Mouse (Mus musculus) adrenal gland, postnatal 10 days (tissue): Measurements from ENCODE around the gene Irf7. TPM values are rescaled to one million over a fixed set of nuclear protein-coding genes. Genes with fewer than 3 reads are reported as not detected.
A peak's percentile ranks its signal among the peaks of the same experiment; 100 is the strongest.

Experiments used
- DNase-seq: peaks from one replicate; pipeline ENCODE4 v3.0.0; 2021; ENCODE audit warnings: mixed read lengths
- long read RNA-seq, 2 experiments: library from polyadenylated mRNA; stranded (forward); transcript quantifications; one replicate each; pipeline ENCODE4 v2.0.0; 2021
- total RNA-seq, 2 experiments: library from RNA; stranded (reverse); gene quantifications; 2 replicates each; pipeline ENCODE4 v1.2.3; 2021

Gene Irf7
- total RNA-seq: 1 to 10 TPM; 3.7 to 4.8 TPM
- long read RNA-seq, experiment 1, partial matches to known transcripts: 2 of 8 reads
- long read RNA-seq, experiment 1, other reads (novel, unspliced or antisense): 2 of 8 reads
- long read RNA-seq, experiment 2, transcript Irf7-201 (10 exons, 1,916 nt): major isoform, 6 of 6 reads
- long read RNA-seq, experiment 2, partial matches to known transcripts: 0 of 6 reads
- long read RNA-seq, experiment 2, other reads (novel, unspliced or antisense): 0 of 6 reads

DNA sequence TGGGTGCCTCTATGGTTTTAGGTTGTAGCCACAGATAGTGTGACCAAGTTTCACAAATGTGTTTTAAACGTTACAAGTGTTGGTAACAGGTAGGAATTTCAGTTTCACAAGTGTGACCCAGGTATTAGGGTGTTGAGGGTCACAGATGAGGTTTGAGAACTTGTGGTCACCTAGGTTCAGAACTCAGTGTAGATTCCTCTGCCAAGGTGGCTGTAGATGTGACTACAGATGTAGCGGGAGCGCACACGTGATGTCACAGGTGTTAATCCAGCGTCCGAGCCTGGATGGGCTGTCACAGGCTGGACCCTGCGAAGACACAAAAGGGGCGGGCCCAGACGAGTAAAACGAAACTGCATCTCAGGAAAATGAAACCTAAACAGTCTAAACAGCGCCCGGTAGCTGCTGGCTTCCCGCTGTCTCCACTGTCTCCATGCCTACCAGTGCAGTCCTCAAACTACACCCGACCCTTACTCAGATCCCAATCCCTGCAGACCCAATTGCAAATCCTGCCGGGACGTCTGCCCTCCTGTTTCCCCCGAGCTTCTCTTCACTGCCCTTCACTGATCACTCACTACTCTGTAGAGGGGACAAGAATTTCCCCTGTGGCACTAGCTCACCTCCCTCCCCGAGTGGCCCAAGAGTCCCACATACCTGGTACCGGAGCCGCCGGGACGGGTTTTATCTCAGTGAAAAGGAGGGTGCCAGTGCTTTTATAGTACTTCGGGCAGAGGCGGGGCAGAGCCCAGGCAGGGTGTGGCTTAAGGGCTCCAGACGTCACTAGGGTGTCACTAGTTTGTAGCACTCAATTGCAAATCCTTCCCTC lies at the start of gene Irf7:
Irf7 (minus strand) TSS at position 743 of the 823 bp plus-strand sequence.
- DNase-seq: peak; percentile 78

DNA sequence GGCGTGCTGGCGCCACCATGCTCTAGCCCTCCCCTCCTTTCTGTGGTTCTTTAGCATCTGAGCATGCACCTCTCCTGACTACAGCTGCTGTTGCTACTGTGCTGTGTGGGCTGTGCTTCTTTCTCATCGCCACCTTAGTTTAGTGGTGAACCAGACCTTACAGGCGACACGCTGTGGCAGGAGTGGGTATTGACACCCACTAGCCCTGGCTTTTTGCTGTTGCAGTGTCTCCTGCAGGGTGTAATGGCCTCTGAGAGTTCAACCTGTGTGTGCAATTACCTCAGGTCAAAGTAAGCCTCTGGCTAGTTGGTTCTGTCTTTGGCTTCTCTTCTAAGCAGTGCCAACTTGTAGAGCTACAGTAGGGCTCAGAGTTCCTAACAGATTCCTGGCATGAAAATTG lies 49.7 kb upstream of the Irf7 start:
- peak; percentile 56 for DNase-seq

DNA sequence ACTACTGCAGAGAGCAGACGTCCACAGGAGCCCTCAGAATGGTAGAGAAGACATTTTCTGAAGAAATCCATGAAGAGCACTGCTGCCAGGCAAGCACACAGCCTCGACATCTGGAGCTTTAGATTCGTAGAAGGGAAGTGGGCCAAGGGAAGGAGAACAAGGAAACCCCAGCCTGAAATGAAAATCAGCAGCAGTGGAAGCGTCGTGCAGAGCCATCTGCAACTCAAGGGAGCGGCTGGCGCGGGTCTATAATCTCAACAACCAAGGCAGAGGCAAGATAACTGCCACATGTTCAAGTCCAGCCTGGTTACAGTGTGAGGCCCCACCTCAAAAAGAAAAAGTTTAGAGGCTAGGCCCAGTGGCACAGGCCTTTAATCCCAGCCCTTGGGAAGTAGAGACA lies 48.8 kb upstream of the Irf7 start:
- no peak for DNase-seq

DNA sequence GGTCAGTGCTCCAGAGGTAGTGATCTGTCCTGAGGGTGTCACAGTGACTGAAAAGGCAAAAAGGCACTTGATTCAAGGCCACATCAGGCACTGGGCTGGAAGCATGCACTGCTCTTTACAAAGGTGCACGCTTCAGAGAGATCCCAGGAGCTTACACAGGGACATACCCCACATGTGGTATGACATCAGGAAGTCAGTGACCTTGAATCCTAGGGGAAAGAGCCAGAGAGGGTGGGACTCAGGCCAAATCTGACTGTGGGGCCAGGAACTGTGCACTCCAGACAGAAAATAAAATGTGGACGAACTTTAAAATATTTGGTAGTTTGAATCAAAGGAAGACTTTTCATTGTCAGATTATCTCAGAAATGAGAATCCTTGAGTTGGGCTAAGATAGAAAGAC lies 48.1 kb upstream of the Irf7 start:
- DNase-seq: peak; percentile 55

DNA sequence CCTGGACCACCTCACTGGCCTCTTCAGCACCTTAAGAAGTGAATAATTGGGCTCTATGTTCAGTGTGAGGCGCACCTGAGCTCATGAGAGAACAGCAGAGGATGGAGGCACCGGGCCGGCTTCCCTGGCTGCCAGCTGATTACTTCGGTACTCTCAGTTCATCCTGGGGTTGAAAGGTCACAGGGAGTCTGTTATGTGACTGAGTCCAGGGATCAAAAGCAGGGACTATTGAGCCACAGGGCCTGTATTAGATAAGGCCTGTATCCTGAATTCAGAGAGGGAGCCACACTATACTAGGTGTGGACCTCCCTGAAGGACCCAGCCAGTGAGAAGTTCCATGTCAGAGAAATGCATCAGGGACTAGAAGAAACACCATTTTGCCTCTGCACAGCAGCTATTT lies 38.3 kb upstream of the Irf7 start:
- no peak for DNase-seq

DNA sequence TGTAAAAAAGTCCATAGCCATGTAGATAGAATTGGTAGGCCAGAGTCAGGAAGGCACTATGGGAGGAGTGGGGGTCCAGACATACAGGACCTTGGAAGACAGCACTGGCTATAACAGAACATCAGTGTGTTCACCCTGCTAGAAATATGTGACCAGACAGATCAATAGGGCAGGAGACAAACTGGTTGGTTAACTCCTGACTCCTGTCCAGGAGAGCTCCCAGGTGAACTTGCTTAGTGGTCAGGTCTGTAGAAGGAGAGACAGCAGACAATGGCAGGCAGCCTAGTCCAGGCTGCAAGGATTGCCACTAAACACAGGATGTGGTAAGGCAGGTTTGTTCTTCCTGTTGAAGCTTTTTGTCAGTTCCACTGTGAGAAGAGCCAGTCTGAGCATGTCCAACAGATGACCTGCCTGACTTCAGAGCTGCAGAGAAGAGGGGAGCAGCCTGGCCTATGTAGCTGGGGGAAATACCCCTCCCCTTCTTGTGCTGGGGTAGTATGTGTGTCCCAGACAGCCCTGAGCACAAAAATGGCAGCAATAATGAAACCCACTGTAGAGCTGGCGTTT lies 36.5 kb upstream of the Irf7 start:
- DNase-seq: no peak

DNA sequence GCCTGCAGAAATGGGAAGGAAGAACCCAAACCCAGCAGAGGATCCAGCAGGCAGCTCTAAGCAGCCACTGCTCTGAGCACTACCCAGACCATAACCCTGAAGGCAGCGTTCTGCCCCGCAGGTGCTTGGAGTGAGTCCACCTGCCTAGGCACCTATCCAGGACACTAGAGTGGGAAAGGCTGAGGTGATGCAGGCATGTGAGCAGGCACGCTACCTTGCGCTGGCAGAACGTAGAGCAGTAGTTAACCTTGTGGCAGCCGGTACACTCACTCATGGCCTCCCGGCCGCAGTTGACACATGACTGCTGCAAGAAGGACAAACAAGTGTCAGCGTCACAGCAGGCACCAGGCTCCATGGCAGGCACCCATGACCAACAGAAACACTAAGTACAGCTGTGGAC lies 35.1 kb upstream of the Irf7 start:
- peak; percentile 45 for DNase-seq

DNA sequence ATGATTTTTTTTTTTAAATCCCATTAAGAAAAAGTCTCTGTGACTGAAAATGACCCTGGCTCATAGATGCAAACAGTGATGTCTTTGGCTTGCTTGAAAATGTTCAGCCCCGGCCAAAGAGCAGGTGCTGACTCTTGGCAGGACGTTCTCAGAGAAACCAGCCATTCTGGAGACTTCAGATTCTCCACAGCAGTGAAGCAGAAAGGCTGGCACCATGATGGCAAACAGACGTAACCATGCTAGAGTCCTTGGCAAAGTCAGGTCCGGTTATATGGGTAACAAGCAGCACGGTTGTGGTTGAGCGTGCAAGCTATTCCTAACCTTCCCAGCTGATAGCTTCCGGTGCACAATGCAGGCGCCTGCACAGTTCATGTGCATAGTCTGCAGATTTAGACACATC lies 32.9 kb upstream of the Irf7 start:
- no peak for DNase-seq

DNA sequence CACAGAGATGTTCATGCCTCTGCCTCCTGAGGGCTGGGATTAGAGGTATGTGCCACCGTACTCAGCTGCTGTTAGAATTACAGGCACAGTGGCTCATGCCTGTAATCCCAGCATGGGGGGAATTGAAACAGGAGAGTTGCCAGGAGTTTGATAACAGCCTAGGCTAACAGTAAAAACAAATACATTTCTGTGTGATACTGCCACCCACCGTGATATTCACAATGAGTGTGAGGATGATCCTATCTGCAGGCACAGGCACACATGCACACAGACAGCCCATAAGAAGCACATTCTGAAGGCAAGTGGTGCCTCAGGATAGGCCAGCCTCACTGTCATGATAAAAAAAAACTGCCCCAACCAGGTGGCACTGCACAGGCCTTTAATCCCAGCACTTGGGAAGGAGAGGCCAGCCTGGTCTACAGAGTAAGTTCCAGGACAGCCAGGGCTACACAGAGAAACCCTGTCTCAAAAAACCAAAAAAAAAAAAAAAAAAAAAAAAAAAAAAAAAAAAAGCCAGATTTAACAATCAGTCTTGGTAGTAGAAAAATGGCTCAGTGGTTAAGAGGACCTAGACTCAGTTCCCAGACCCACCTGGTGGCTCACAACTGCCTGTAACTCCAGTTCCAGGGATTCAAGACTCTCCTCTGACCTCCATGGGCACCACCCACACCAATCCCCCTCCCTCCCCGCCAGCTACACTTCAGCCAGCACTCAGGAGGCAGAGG lies 31.8 kb upstream of the Irf7 start:
- DNase-seq: no peak

DNA sequence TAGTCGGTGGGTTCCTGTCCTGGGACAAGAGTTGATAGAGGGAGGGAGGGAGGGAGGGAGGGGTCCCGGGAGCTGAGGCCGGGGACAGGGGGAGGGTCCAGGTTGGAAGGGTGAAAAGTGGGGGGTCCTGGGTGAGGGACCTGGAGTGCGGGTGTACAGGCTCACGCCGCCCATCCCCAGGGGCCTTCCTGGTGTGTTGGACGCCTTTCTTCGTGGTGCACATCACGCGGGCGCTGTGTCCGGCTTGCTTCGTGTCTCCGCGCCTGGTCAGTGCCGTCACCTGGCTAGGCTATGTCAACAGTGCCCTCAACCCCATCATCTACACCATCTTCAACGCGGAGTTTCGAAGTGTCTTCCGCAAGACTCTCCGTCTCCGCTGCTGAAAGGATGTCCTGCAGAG lies 28.2 kb upstream of the Irf7 start:
- DNase-seq: no peak

DNA sequence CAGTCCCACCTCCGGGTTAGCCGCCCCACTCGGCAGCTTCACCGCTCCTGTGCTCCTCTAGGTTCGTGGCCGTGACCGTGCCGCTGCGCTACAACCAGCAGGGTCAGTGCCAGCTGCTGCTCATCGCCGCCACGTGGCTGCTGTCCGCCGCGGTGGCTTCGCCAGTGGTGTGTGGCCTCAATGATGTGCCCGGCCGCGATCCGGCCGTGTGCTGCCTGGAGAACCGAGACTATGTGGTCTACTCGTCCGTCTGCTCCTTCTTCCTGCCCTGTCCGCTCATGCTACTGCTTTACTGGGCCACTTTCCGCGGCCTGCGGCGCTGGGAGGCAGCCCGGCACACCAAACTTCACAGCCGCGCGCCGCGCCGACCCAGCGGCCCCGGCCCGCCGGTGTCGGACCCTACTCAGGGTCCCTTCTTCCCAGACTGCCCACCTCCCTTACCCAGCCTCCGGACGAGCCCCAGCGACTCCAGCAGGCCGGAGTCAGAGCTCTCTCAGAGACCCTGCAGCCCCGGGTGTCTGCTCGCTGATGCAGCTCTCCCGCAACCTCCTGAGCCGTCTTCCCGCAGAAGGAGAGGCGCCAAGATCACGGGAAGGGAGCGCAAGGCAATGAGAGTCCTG lies 27.7 kb upstream of the Irf7 start:
- DNase-seq: peak; percentile 61

DNA sequence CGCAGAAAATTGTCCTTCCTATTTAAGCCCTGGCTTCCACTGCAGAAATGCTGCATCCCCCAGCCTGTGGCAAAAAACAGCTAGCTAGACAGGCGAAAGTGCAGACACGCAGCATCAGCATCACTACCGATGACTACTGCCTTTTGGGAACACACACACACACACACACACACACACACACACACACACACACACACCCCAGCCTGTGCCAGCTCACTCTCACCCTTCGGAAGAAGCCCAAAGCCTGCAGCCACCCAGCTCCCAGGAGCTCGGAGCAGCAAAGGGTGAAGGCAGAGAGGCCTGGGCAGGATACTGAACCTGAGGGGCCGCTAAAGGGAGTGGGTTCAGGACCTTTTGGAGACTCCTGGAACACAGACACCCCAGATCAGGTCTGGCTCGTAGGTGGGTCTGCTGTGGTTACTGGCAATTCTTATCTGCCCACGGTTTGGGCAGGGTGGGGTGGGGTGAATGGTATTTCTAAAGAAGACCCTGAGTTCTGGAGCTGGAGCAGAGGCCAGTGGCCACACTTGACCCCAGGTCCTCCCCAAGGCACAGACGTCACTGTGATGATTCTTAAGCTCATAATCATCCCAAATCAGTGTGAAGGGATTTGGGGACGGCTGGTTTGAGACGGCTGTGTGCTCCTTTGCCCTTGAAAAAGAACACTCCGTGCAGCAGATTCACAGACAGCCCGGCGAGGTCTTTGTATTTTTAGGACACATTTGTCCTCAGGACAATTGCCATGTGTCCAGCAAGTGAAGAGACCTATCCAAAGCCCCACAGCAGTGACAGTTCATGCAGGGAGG lies 26.5 kb upstream of the Irf7 start:
- DNase-seq: no peak

DNA sequence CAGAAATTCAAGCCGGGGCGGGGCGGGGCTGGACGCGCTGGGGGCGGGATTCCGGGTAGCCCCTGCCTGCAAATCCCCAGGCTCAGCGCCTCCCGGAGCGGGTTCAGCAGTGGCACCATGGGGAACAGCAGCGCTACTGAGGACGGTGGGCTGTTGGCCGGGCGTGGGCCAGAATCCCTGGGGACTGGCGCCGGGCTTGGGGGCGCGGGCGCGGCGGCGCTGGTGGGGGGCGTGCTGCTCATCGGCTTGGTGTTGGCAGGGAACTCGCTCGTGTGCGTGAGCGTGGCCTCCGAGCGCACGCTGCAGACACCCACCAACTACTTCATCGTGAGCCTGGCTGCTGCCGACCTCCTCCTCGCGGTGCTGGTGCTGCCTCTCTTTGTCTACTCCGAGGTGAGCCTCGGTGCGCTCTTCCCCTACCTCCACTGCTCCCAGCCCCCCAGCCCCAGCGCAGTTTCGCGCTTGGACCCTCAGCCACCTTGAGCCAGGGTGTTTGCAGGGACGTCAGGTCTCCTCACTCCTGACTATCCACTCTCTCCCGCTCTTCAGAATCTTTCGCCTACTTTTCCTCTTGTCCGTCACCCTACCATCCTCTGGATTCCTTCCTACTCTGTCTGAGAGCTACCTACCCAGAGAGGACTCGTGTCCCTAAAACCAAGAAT lies 25.8 kb upstream of the Irf7 start, which contains the start of gene Drd4:
Drd4 (plus strand) TSS at position 86 of the 662 bp plus-strand sequence.
- DNase-seq: peak; percentile 44

DNA sequence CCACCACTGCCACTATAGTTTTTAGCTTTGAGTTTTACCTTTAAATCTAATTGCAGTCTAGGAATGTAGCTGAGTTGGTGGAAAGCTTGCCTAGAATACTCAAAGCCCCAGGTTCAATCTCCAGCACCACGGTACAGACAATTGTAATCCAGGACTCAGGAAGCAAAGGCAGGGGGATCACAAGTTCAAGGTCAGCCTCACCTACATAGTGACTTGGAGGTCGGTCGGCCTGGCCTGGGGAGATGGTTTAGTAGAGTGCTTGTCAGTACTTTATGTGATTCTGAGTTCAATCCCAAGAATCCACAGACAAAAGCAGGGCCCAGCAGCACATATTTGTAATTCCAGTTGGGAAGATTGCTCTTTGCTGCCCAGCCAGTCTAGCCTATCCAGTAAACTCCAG lies 21.8 kb upstream of the Irf7 start:
- no peak for DNase-seq

DNA sequence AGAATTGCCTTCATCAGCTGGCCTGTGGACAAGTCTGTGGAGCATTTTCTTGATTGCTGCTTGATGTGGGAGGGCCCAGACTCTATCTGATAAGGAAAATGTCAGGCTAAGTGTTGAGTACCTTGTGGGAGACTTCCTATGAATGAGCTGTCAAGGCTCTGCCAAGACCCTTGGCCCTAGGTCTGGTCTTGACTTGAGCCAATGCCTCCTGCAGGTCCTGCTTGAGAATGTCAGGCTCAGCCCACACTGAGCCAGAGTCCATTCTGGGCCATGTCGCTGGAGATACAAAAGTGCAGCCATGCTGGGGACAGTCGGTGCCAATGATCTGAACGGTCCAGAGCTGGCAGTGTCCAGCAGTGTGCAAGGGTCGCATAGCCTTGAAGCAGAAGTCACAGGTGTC lies 16.5 kb upstream of the Irf7 start:
- no peak for DNase-seq

DNA sequence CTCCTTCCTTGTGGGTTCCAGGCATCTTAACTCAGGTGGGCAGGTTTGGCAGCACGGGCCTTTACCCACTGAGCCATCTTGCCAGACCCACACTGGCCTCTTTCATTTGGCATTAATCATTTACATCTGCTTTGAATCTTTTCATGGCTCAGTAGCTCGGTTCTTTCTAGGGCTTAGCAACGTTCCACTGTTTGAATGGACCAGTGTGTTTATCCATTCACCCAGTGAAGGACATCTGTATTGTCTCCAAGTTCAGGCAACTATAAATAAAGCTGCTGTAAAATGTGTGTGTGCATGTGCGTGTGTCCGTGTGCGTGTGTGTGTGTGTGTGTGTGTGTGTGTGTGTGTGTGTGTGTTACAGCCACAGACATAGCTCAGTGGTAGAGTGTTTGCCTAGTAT lies 15.2 kb upstream of the Irf7 start:
- no peak for DNase-seq

DNA sequence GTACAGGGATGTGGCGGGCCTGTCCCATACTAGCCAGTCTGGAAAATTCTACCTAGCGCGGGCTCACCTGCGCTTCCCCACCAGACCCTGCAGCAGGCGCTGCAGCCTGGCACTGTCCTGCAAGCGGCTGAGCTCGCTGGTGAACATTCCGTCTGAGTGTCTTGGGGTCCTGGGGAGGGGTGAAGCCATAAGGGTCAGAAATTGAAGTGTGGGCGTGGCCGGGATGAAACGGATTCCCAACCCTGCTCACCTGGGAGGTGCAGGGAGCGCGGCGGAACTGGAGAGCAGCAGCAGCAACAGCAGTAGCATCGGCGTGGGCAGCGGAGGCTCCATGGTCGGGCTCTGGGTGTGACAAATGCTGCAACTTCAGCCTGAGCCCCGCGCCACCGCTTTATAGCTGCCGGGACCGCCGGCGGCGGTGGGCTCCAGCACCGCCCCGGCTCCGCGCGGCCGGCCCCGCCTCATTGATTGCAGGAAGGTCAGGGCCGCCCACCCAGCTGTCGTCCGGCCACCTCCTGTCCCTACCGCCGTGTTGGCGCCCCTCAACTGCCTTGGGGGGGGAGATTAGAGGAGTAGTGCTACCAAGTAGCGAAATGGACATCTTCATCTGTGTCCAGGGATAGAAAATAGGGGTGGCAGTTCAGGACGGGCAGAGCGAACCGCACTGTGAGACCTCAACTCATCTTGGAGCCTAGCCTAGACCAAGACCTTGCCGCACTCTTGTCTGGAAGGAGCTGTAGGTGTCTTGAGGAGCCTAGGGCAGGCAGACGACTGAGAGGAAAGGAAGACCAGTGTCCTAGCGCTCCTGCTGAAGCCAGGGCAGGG lies 12.7 kb upstream of the Irf7 start, which contains the start of gene Sct:
Sct (minus strand) TSS at position 368 of the 825 bp plus-strand sequence.
- DNase-seq: peak; percentile 40

DNA sequence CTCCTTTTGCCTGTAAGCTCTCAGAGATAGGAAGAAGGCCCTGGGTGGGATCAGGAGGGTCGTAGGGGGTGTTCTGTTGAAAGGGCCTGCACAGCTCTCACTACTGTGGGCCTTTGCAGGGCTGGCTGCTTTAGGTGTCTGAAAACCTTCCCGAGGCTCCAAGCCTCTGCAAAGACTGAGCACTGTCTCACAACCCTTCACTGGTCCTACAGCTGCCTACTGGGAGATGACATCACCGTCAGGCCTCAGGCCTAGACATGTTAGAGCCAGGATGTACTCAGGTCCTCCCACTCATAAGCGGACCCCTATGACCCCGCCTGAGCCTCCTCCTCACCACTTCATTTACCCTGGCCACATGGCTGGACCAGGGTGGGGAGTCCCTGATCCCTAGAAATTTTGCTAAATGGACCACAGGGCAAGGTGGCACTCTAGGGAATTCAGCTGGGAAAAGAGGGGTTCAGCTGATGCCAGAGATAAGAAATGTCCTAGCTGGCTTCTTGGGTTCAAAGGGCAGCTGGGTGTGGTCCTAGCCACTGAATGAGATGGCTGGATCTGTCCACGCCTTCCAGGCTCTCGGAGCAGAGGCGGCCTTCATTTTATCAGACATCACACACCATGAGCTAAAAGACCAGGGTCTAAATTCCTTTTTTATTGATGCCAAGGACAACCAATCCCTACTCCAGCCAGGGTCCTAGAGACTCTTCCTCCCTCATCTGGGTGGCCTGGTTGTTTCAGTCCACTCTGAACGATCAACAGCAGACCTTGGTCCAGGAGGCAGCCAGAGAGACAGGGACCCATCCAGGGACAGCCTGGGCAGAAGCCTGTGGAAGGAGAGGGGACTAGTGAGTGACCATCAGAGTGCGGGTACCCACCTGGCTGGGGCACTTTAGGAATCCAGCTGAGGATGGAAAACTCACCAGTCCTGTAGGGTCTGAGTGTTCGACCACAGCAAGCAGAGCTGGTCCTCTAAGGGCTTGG lies 11.7 kb upstream of the Irf7 start:
- DNase-seq: no peak

DNA sequence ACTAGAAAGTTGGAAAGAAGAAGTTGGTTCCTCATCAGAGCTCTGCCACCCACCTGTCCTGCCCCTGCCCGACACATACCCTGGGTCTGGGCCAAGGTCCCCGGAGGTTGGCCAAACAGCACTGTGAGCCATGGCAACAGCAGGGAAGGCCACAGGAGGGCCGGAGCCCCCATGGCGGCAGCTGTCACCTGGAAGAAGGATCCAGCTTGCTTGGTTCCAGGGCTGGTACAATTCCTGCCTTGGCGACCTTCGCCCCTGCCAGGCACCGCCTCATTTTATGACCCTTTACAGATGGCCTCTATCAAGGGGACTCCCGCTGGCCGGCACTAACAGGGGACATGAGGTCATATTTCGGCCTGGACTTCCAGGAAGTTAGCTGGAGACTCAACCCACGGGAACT lies 10.3 kb upstream of the Irf7 start, which contains the start of gene Cdhr5:
Cdhr5 (minus strand) TSS at position 241 of the 400 bp plus-strand sequence.
- peak; percentile 41 for DNase-seq
